Mouse (Mus musculus) liver, adult 2 months (tissue): Measurements from ENCODE around the gene Gpd1. TPM values are rescaled to one million over a fixed set of nuclear protein-coding genes. Genes with fewer than 3 reads are reported as not detected.
"Not testable (repeated sequence)": the region's sequence is repeated elsewhere in the genome, so short reads cannot be mapped to it uniquely, and the experiment has no call there.

Experiments
- DNase-seq: peaks from one replicate; pipeline ENCODE4 v3.0.0-alpha.2; 2011; ENCODE audit warnings: low read depth, low spot score; ENCODE audit errors: extremely low read depth
- H3K27ac ChIP-seq: fragments of 200-500 bp; replicated peaks from 2 replicates; pipeline ENCODE4 v1.5.1; 2012; ENCODE audit warnings: low read depth, mild to moderate bottlenecking, control low read depth, inconsistent platforms, low read length; ENCODE audit not compliant: insufficient read depth
- H3K27me3 ChIP-seq: fragments of 200-500 bp; 2 replicates; pipeline ENCODE4 v1.6.1; 2012; ENCODE audit warnings: mild to moderate bottlenecking, moderate library complexity, low read length, inconsistent platforms; ENCODE audit not compliant: control insufficient read depth, insufficient read depth
- H3K36me3 ChIP-seq: fragments of 200-500 bp; 2 replicates; pipeline ENCODE4 v1.6.1; 2012; ENCODE audit warnings: low read length, inconsistent platforms; ENCODE audit not compliant: control insufficient read depth, insufficient read depth
- H3K4me1 ChIP-seq: fragments of 200-500 bp; 2 replicates; pipeline ENCODE4 v1.6.1; 2011; ENCODE audit warnings: low read length; ENCODE audit not compliant: control insufficient read depth, insufficient read depth
- H3K4me3 ChIP-seq: fragments of 200-500 bp; 2 replicates; pipeline ENCODE4 v1.5.1; 2011; ENCODE audit warnings: low read depth, mild to moderate bottlenecking, control low read depth, low read length, moderate library complexity; ENCODE audit not compliant: insufficient read depth
- H3K79me2 ChIP-seq: fragments of 200-500 bp; 2 replicates; pipeline ENCODE4 v1.6.1; 2012; ENCODE audit warnings: inconsistent platforms, mild to moderate bottlenecking, low read length, moderate library complexity; ENCODE audit not compliant: control insufficient read depth, insufficient read depth
- H3K9ac ChIP-seq: fragments of 200-500 bp; 2 replicates; pipeline ENCODE4 v1.6.1; 2012; ENCODE audit warnings: low read depth, mild to moderate bottlenecking, control low read depth, inconsistent platforms, low read length
- CTCF ChIP-seq: fragments of 200-500 bp; IDR thresholded peaks from 2 replicates; pipeline ENCODE4 v1.5.1; 2011; ENCODE audit warnings: low read depth, low read length, control low read depth
- POLR2A ChIP-seq: fragments of 200-500 bp; IDR thresholded peaks from 2 replicates; pipeline ENCODE4 v1.6.1; 2011; ENCODE audit warnings: low read length, control low read depth; ENCODE audit not compliant: insufficient read depth; ENCODE audit errors: extremely low read depth
- WGBS: fragments of 180-500 bp; shearing (Covaris S2); methylation state at CpG from one replicate; pipeline ENCODE4 v1.1.7; 2018; 5-methylcytosine and 5-hydroxymethylcytosine counted together
- polyA plus RNA-seq: library from polyadenylated mRNA; depleted of rRNA; stranded (reverse); fragments of >200 nt; gene quantifications from 2 replicates; pipeline ENCODE4 v1.2.3, GENCODE M21; 2012
- total RNA-seq: library from RNA; depleted of rRNA; stranded (reverse); fragments of >200 nt; gene quantifications from 2 replicates; pipeline ENCODE4 v1.2.3, GENCODE M21; 2014

Gpd1 gene
- total and polyA plus RNA-seq, 2 experiments = 151 to 233 TPM

- Histone ChIP-seq H3K27me3 (no peaks in the 10 kb centered on the region), H3K36me3 (no peaks in the 10 kb centered on the region), H3K27ac (no peak overlapping the region), H3K4me3 (no peak overlapping the region), H3K79me2 (0 out of 2 replicates have a peak, but pooled peaks cover 3% of the 10 kb centered on the region), H3K4me1 (peaks cover 6% of the 10 kb centered on the region; the same call in 1 of the 2 replicates), H3K9ac (no peak overlapping the region)
- no peak for DNase-seq
- 42% methylated on average over 20 of the region's 20 CpGs for WGBS
- TF ChIP-seq CTCF (no peak), POLR2A (no peak)
Measured at GRCm38 (mm10) chr15:99698533-99699085, 18.7 kb upstream of the Gpd1 start.

GRCm38 (mm10) chr15:99699715-99700114 is 17.6 kb upstream of the Gpd1 start:
- Histone ChIP-seq H3K36me3 (no peaks in the 10 kb centered on the region), H3K27ac (no peak overlapping the region), H3K9ac (no peak overlapping the region), H3K4me3 (no peak overlapping the region), H3K27me3 (no peaks in the 10 kb centered on the region), H3K4me1 (peaks cover 6% of the 10 kb centered on the region; the same call in 1 of the 2 replicates), H3K79me2 (0 out of 2 replicates have a peak, but pooled peaks cover 3% of the 10 kb centered on the region)
- 89% methylated on average over 10 of the region's 10 CpGs for WGBS
- no peak for DNase-seq
- no peak for TF ChIP-seq POLR2A
- no peak for TF ChIP-seq CTCF

GRCm38 (mm10) chr15:99700219-99701106 is 16.9 kb upstream of the Gpd1 start:
- Histone ChIP-seq H3K27ac (no peak overlapping the region), H3K4me3 (no peak overlapping the region), H3K9ac (no peak overlapping the region), H3K36me3 (no peaks in the 10 kb centered on the region), H3K79me2 (0 out of 2 replicates have a peak, but pooled peaks cover 3% of the 10 kb centered on the region), H3K4me1 (peaks cover 6% of the 10 kb centered on the region; the same call in 1 of the 2 replicates), H3K27me3 (no peaks in the 10 kb centered on the region)
- no peak for DNase-seq
- TF ChIP-seq POLR2A (no peak), CTCF (no peak)
- WGBS = 66% methylated on average over 18 of the region's 18 CpGs

GRCm38 (mm10) chr15:99701640-99701998 is 15.7 kb upstream of the Gpd1 start:
- H3K9ac ChIP-seq, H3K36me3 ChIP-seq, H3K79me2 ChIP-seq, H3K27me3 ChIP-seq, DNase-seq, H3K27ac ChIP-seq, H3K4me1 ChIP-seq: not testable (repeated sequence)
- WGBS = 37% methylated on average over 16 of the region's 16 CpGs
- H3K4me3 ChIP-seq = peak overlapping the region; percentile 67

GRCm38 (mm10) chr15:99701999-99702900 is 15.1 kb upstream of the Gpd1 start, which contains the start of gene Smarcd1:
Gene Smarcd1 (plus strand): TSS chr15:99702129.
- H3K4me3 ChIP-seq = peak within 1 kb of the TSS; percentile 67
- DNase-seq = peak; percentile 72
- H3K79me2 ChIP-seq = 0 out of 2 replicates have a peak, but pooled peaks cover 3% of the 10 kb centered on the region
- H3K27me3 ChIP-seq = no peaks in the 10 kb centered on the region
- peak within 1 kb of the TSS; percentile 92 for H3K9ac ChIP-seq
- TF ChIP-seq POLR2A (0 out of 2 replicates have a peak, but pooled peaks have one; percentile 14), CTCF (peak; percentile 88)
- H3K27ac ChIP-seq = peak within 1 kb of the TSS; percentile 70
- H3K36me3 ChIP-seq = peaks cover under 1% of the 10 kb centered on the region; the same call in 1 of the 2 replicates
- WGBS = 2% methylated on average over 71 of the region's 71 CpGs
- H3K4me1 ChIP-seq = peaks cover 6% of the 10 kb centered on the region; the same call in 1 of the 2 replicates
